ENCODE assay signal across 7 mouse cellular contexts in the genomic region with DNA sequence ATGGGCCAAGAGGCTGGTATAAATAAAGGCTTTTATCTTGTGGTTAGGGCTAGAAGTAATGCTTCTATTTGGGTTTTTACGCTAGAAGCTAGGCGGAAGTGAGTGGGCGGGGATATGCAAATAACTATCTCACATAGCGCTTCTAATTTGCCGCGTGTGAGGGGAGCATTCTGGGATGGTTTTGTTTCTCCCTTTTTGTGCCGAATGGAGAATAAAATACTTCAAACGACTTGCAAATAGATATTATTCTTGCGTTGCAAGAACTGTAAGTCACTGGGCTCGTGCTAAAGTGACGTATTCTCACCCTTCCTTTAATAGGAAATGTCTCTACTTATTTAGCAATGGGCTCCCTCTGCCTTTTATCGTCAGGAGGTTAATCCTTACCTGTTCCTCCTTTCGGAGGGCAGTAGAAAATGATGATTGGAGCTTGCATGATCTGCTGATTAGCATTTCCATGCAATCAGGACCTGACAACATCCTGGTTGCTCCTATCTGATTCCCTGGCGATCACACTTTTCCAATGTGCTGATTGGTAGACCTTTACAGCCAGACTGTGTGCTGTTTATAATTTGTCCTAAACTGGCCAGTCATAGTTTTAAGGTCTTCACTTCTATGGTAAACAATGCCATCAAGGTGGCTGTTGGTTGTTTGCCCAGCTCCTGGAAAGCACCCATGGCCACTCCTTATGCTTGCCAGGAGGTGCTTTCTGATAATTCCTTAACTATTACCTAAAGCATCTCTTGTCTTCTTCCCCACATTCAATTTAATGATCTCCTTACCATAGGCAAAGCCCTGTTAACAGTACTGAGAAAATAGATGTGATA. TPM values are rescaled to one million over a fixed set of nuclear protein-coding genes. Genes with fewer than 3 reads are reported as not detected.
DNase-seq lines count a peak whose midpoint lies in the region; ATAC-seq lines count a peak whose summit lies in the region.

No protein-coding gene starts in this region.

- ATAC-seq in inflammation-experienced regulatory T-cells, adult 6 months, result peak; percentile 76
- peak; percentile 82 for ATAC-seq in megakaryocyte-erythroid progenitor cell, adult 5-6 weeks (replicated peaks; ENCODE audit: low FRiP score, low TSS enrichment, poor library complexity, severe bottlenecking)

- peak; percentile 56 to 63 for DNase-seq in adrenal gland, adult 18-20 months (ENCODE audit: low spot score in 2 of 2)
- peak; percentile 96 for DNase-seq in embryo, embryonic 10 days (ENCODE audit: low spot score)
- DNase-seq in gastrocnemius, postnatal 10 days, result peak; percentile 64
- peak; percentile 87 to 96 for DNase-seq in left cerebral cortex, postnatal 25 days (ENCODE audit: low spot score in 2 of 2)
- peak; percentile 82 for DNase-seq in right cerebral cortex, postnatal 14 days

- intact Hi-C loops in left cerebral cortex, postnatal 25 days (cut with DNase I), result no loop called here

RNA-seq across cellular contexts. Expression of gene Tmem107, which starts 2.7 kb away (rescaled TPM):
- total RNA-seq in adrenal gland, adult 18-20 months (2021), result 10 to 100 TPM in 1 of 2 experiments, 1 to 10 TPM in 1; 8.1 to 11.9 TPM
- total RNA-seq in gastrocnemius, postnatal 10 days (2021), result 1 to 10 TPM; 4.3 to 5.2 TPM
- polyA plus RNA-seq in inflammation-experienced regulatory T-cells, adult 6 months (2017; shearing (Covaris generic)), result 1 to 10 TPM; 2.8 to 9.1 (median 4.0) TPM
- 10 to 100 TPM; 16.9 to 18.2 TPM for total RNA-seq in left cerebral cortex, postnatal 25 days (2021)
- 33.8 and 51.0 TPM in 2 replicates for total RNA-seq in megakaryocyte-erythroid progenitor cell, adult 5-6 weeks (2014; fragmentation: Nextera tagmentation)
- 16.2 and 33.4 TPM in 2 replicates for total RNA-seq in megakaryocyte-erythroid progenitor cell, adult 5-6 weeks (2017)

RNA-seq across cellular contexts. Expression of gene Borcs6, which starts 13.8 kb away (rescaled TPM):
- 10 to 100 TPM; 23.7 to 23.9 TPM for total RNA-seq in adrenal gland, adult 18-20 months (2021)
- total RNA-seq in gastrocnemius, postnatal 10 days (2021), result 10 to 100 TPM; 12.6 to 13.9 TPM
- polyA plus RNA-seq in inflammation-experienced regulatory T-cells, adult 6 months (2017; shearing (Covaris generic)), result 1 to 10 TPM; 1.1 to 2.2 (median 1.3) TPM
- 10 to 100 TPM; 29.1 to 29.5 TPM for total RNA-seq in left cerebral cortex, postnatal 25 days (2021)
- total RNA-seq in megakaryocyte-erythroid progenitor cell, adult 5-6 weeks (2014; fragmentation: Nextera tagmentation), result 0.46 and 7.0 TPM in 2 replicates
- 3.5 TPM in 2 replicates for total RNA-seq in megakaryocyte-erythroid progenitor cell, adult 5-6 weeks (2017)

RNA-seq across cellular contexts. Expression of gene Vamp2, which starts 15.0 kb away (rescaled TPM):
- total RNA-seq in adrenal gland, adult 18-20 months (2021), result 100 to 1,000 TPM; 106 to 137 TPM
- total RNA-seq in gastrocnemius, postnatal 10 days (2021), result 10 to 100 TPM; 52.4 to 55.8 TPM
- polyA plus RNA-seq in inflammation-experienced regulatory T-cells, adult 6 months (2017; shearing (Covaris generic)), result 10 to 100 TPM; 26.9 to 31.5 (median 27.3) TPM
- total RNA-seq in left cerebral cortex, postnatal 25 days (2021), result 1,000 to 10,000 TPM; 1,099 to 1,151 TPM
- total RNA-seq in megakaryocyte-erythroid progenitor cell, adult 5-6 weeks (2014; fragmentation: Nextera tagmentation), result 46.7 and 60.3 TPM in 2 replicates
- total RNA-seq in megakaryocyte-erythroid progenitor cell, adult 5-6 weeks (2017), result 7.5 and 15.7 TPM in 2 replicates

RNA-seq across cellular contexts. Expression of gene Per1, which starts 21.7 kb away (rescaled TPM):
- total RNA-seq in adrenal gland, adult 18-20 months (2021), result 10 to 100 TPM; 66.6 to 77.7 TPM
- total RNA-seq in gastrocnemius, postnatal 10 days (2021), result 10 to 100 TPM; 17.5 to 78.6 TPM
- 1 to 10 TPM; 5.2 to 6.2 (median 6.1) TPM for polyA plus RNA-seq in inflammation-experienced regulatory T-cells, adult 6 months (2017; shearing (Covaris generic))
- total RNA-seq in left cerebral cortex, postnatal 25 days (2021), result 100 to 1,000 TPM in 1 of 2 experiments, 10 to 100 TPM in 1; 98.9 to 108 TPM
- total RNA-seq in megakaryocyte-erythroid progenitor cell, adult 5-6 weeks (2014; fragmentation: Nextera tagmentation), result 11.3 and 17.6 TPM in 2 replicates
- 4.7 and 12.5 TPM in 2 replicates for total RNA-seq in megakaryocyte-erythroid progenitor cell, adult 5-6 weeks (2017)

RNA-seq across cellular contexts. Expression of gene Aurkb, which starts 27.8 kb away (rescaled TPM):
- total RNA-seq in adrenal gland, adult 18-20 months (2021), result 1 to 10 TPM; 1.4 to 1.9 TPM
- 10 to 100 TPM; 10.2 to 11.6 TPM for total RNA-seq in gastrocnemius, postnatal 10 days (2021)
- polyA plus RNA-seq in inflammation-experienced regulatory T-cells, adult 6 months (2017; shearing (Covaris generic)), result 10 to 100 TPM in 2 of 3 experiments, 1 to 10 TPM in 1; 5.8 to 74.0 (median 12.9) TPM
- under 1 TPM; 0.73 to 0.99 TPM for total RNA-seq in left cerebral cortex, postnatal 25 days (2021)
- total RNA-seq in megakaryocyte-erythroid progenitor cell, adult 5-6 weeks (2014; fragmentation: Nextera tagmentation), result 118 and 122 TPM in 2 replicates
- total RNA-seq in megakaryocyte-erythroid progenitor cell, adult 5-6 weeks (2017), result 60.0 and 75.0 TPM in 2 replicates

Comparison
In these comparisons a context has a peak if more than half of its experiments do, and no peak if none do; other contexts are left out.
1. Peak in every context shown above with its lines: DNase-seq and ATAC-seq.
2. RNA of gene Vamp2, which starts 15.0 kb away (total RNA-seq): 1,099 to 1,151 TPM in left cerebral cortex, postnatal 25 days; 106 to 137 TPM in adrenal gland, adult 18-20 months, 7.5 to 60.3 TPM in megakaryocyte-erythroid progenitor cell, adult 5-6 weeks and 52.4 to 55.8 TPM in gastrocnemius, postnatal 10 days; every median in the first group is over 4 times any median in the second.